In genomic region chr3:136376893-136377292, GRCm38 (mm10) we compare ENCODE assay signal across 20 mouse cellular contexts. TPM values are rescaled to one million over a fixed set of nuclear protein-coding genes. Genes with fewer than 3 reads are reported as not detected.
DNase-seq lines count a peak whose midpoint lies in the region; ATAC-seq lines count a peak whose summit lies in the region.
"Had no signal": no experiment of that assay in that cellular context is flagged by ENCODE, and none has a peak within 500 bp of the region (broad histone marks: within the 10 kb centered on the region; RNA-seq: fewer than 3 reads in every experiment).

No protein-coding gene starts in this region.

- no peak overlapping the region for H3K9ac ChIP-seq in limb, embryonic 11.5 days (ENCODE audit: low read length)
- no peak overlapping the region for H3K9ac ChIP-seq in neural tube, embryonic 15.5 days (replicated peaks)
- H3K9ac ChIP-seq: embryonic facial prominence, embryonic 12.5 days; heart, embryonic 12.5 days; limb, embryonic 15.5 days; stomach, embryonic 15.5 days had no signal

- no peak overlapping the region for H3K27ac ChIP-seq in limb, embryonic 11.5 days (replicated peaks; ENCODE audit: low read depth, low read length)
- H3K27ac ChIP-seq in limb, embryonic 10.5 days, result no peak overlapping the region
- H3K27ac ChIP-seq in neural tube, embryonic 15.5 days (replicated peaks), result no peak overlapping the region
- H3K27ac ChIP-seq: embryonic facial prominence, embryonic 12.5 days; left cerebral cortex, adult 2 months; limb, embryonic 15.5 days; midbrain, embryonic 10.5 days; stomach, embryonic 15.5 days had no signal

- no peak overlapping the region for H3K4me2 ChIP-seq in limb, embryonic 11.5 days (ENCODE audit: low read depth, severe bottlenecking)
- H3K4me2 ChIP-seq in neural tube, embryonic 15.5 days, result no peak overlapping the region
- H3K4me2 ChIP-seq: embryonic facial prominence, embryonic 12.5 days; heart, embryonic 12.5 days; limb, embryonic 15.5 days; stomach, embryonic 15.5 days had no signal

- no peaks in the 10 kb centered on the region for H3K4me1 ChIP-seq in limb, embryonic 11.5 days (ENCODE audit: control insufficient read depth, insufficient read depth, low read length)
- no peaks in the 10 kb centered on the region for H3K4me1 ChIP-seq in limb, embryonic 10.5 days
- H3K4me1 ChIP-seq in neural tube, embryonic 15.5 days, result no peaks in the 10 kb centered on the region
- H3K4me1 ChIP-seq: embryonic facial prominence, embryonic 12.5 days; limb, embryonic 15.5 days; midbrain, embryonic 10.5 days; stomach, embryonic 15.5 days had no signal

- H3K27me3 ChIP-seq in limb, embryonic 11.5 days (ENCODE audit: control insufficient read depth, insufficient read depth, low read length), result no peaks in the 10 kb centered on the region
- no peaks in the 10 kb centered on the region for H3K27me3 ChIP-seq in limb, embryonic 10.5 days (ENCODE audit: low read depth, poor library complexity, severe bottlenecking)
- H3K27me3 ChIP-seq in neural tube, embryonic 15.5 days (replicated peaks), result no peaks in the 10 kb centered on the region
- H3K27me3 ChIP-seq: embryonic facial prominence, embryonic 12.5 days; heart, embryonic 12.5 days; limb, embryonic 15.5 days; stomach, embryonic 15.5 days had no signal

- H3K4me3 ChIP-seq in limb, embryonic 11.5 days (ENCODE audit: low read depth, low read length), result no peak overlapping the region
- no peak overlapping the region for H3K4me3 ChIP-seq in limb, embryonic 10.5 days
- H3K4me3 ChIP-seq in neural tube, embryonic 15.5 days (replicated peaks), result no peak overlapping the region
- H3K4me3 ChIP-seq: embryonic facial prominence, embryonic 12.5 days; heart, embryonic 12.5 days; left cerebral cortex, adult 2 months; limb, embryonic 15.5 days; midbrain, embryonic 10.5 days; stomach, embryonic 15.5 days had no signal

- peak; percentile 26 for DNase-seq in limb, embryonic 11.5 days (ENCODE audit: low spot score)
- no peak for DNase-seq in limb, embryonic 10.5 days (ENCODE audit: low spot score)
- DNase-seq in A20 (ENCODE audit: low read depth, low spot score), result peak; percentile 54
- DNase-seq in gonadal fat pad, adult 2 months (ENCODE audit: low read depth), result peak; percentile 2
- DNase-seq in thymus, postnatal 14 days, result peak; percentile 43
- no peak for DNase-seq in kidney, adult 18-20 months
- DNase-seq in neural tube, embryonic 10.5 days (ENCODE audit: extremely low spot score, low spot score), result no peak
- DNase-seq: cerebellum, postnatal 25 days; gastrocnemius, postnatal 25 days; heart, postnatal 4 days; lung, postnatal 14 days; retina, postnatal 1 day; spleen, adult 18-20 months had no signal

- no peak for ATAC-seq in limb, embryonic 11.5 days (ENCODE audit: insufficient number of reproducible peaks, low FRiP score, low TSS enrichment, low read depth)
- no peak for ATAC-seq in neural tube, embryonic 15.5 days (ENCODE audit: low FRiP score)

- H3K36me3 ChIP-seq in limb, embryonic 11.5 days (ENCODE audit: control insufficient read depth, insufficient read depth, low read length), result no peaks in the 10 kb centered on the region
- H3K36me3 ChIP-seq in limb, embryonic 10.5 days, result no peaks in the 10 kb centered on the region
- no peaks in the 10 kb centered on the region for H3K36me3 ChIP-seq in neural tube, embryonic 15.5 days
- H3K36me3 ChIP-seq: embryonic facial prominence, embryonic 12.5 days; heart, embryonic 12.5 days; limb, embryonic 15.5 days; midbrain, embryonic 10.5 days; stomach, embryonic 15.5 days had no signal

- no peaks in the 10 kb centered on the region for H3K9me3 ChIP-seq in limb, embryonic 11.5 days (ENCODE audit: control insufficient read depth, low read length)
- no peaks in the 10 kb centered on the region for H3K9me3 ChIP-seq in limb, embryonic 10.5 days (replicated peaks)
- no peaks in the 10 kb centered on the region for H3K9me3 ChIP-seq in neural tube, embryonic 15.5 days (replicated peaks)
- H3K9me3 ChIP-seq: embryonic facial prominence, embryonic 12.5 days; heart, embryonic 12.5 days; limb, embryonic 15.5 days; midbrain, embryonic 10.5 days; stomach, embryonic 15.5 days had no signal

- 73% methylated on average over 4 of the region's 4 CpGs for WGBS in limb, embryonic 11.5 days
- 83% methylated on average over 4 of the region's 4 CpGs for WGBS in limb, embryonic 10.5 days
- WGBS in neural tube, embryonic 15.5 days, result 82% methylated on average over 4 of the region's 4 CpGs

RNA-seq across cellular contexts. Expression of gene Bank1, which starts 51.0 kb away (rescaled TPM):
- polyA plus RNA-seq in limb, embryonic 11.5 days (2014; fragmentation: Nextera tagmentation; extraction: Ambion mirVana), result 0.13 and 0.33 TPM in 2 replicates
- 0.14 and 0.31 TPM in 2 replicates for polyA plus RNA-seq in limb, embryonic 10.5 days (2016; fragmentation: Nextera tagmentation; extraction: Ambion mirVana)
- 0.36 and 0.47 TPM in 2 replicates for polyA plus RNA-seq in gonadal fat pad, adult 2 months (2012; rRNA removed)
- 0.38 and 0.69 TPM in 2 replicates for polyA plus RNA-seq in neural tube, embryonic 15.5 days (2015; fragmentation: Nextera tagmentation; extraction: Ambion mirVana)

Comparison
In these comparisons a context has a peak if more than half of its experiments do, and no peak if none do; other contexts are left out.
1. DNase-seq: peak in limb, embryonic 11.5 days (single experiment), A20 (single experiment), gonadal fat pad, adult 2 months (single experiment) and thymus, postnatal 14 days (single experiment); none in limb, embryonic 10.5 days (single experiment), kidney, adult 18-20 months (single experiment) and neural tube, embryonic 10.5 days (single experiment).